Mouse (Mus musculus) stomach, postnatal 0 days (tissue): Measurements from ENCODE around the gene Yy1.

Experiments used
- CTCF ChIP-seq: IDR thresholded peaks from 2 replicates; pipeline ENCODE4 v1.5.1; 2016; ENCODE audit warnings: antibody characterized with exemption, low read depth, mild to moderate bottlenecking, moderate library complexity
- EP300 ChIP-seq: optimal IDR thresholded peaks from 2 replicates; pipeline ENCODE3; 2016; ENCODE audit warnings: antibody characterized with exemption

DNA sequence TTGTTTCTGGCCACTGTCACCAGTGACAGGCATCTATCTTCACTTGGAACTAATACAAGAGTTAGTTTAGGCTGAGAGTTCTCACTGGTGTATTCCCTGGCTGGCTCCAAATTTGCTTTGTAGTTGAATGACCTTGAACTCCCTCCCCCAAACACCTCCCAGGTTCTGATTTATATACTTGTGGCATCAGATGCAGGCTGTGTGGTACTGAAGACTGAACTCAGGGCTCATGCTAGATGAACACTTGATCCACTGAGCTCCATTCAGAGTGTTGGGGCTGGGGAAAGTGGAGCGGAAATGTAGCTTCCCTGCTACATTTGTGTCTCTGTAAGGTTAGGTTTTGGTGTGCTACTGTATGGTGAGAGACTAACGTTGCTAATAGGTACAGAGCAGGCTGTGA is 11.6 kb downstream of the Yy1 start:
- TF ChIP-seq CTCF (no peak), EP300 (no peak)
